Mouse (Mus musculus) kidney, embryonic 14.5 days (tissue): Measurements from ENCODE around the gene Arhgap11a. TPM values are rescaled to one million over a fixed set of nuclear protein-coding genes. Genes with fewer than 3 reads are reported as not detected.

Source experiments
- ATAC-seq: fragments of 200-750 bp; cut with Nextera tagmentation; 2 replicates; pipeline ENCODE4 v1.8.0; 2017; ENCODE audit warnings: moderate number of reproducible peaks, mild to moderate bottlenecking, moderate TSS enrichment, moderate library complexity; ENCODE audit not compliant: low FRiP score, low TSS enrichment
- H3K27ac ChIP-seq: fragments of 300-500 bp; sonication (generic); 2 replicates; pipeline ENCODE4 v1.5.1; 2014; ENCODE audit warnings: low read depth, mild to moderate bottlenecking, low read length, moderate library complexity, mixed read lengths
- H3K27me3 ChIP-seq: fragments of 300-500 bp; sonication (generic); 2 replicates; pipeline ENCODE4 v1.6.1; 2014; ENCODE audit warnings: mild to moderate bottlenecking, low read length; ENCODE audit not compliant: control insufficient read depth, insufficient read depth
- H3K36me3 ChIP-seq: fragments of 300-500 bp; sonication (generic); 2 replicates; pipeline ENCODE4 v1.6.1; 2014; ENCODE audit warnings: low read length, mixed read lengths; ENCODE audit not compliant: control insufficient read depth, insufficient read depth
- H3K4me1 ChIP-seq: fragments of 300-500 bp; sonication (generic); 2 replicates; pipeline ENCODE4 v1.6.1; 2014; ENCODE audit warnings: low read length, mixed read lengths; ENCODE audit not compliant: control insufficient read depth, insufficient read depth
- H3K4me2 ChIP-seq: fragments of 300-500 bp; sonication (generic); replicated peaks from 2 replicates; pipeline ENCODE4 v1.6.1; 2014; ENCODE audit warnings: low read depth, mild to moderate bottlenecking, low read length
- H3K4me3 ChIP-seq: fragments of 300-500 bp; sonication (generic); 2 replicates; pipeline ENCODE4 v1.5.1; 2014; ENCODE audit warnings: mild to moderate bottlenecking, low read length
- H3K9ac ChIP-seq: fragments of 300-500 bp; sonication (generic); 2 replicates; pipeline ENCODE4 v1.6.1; 2014; ENCODE audit warnings: low read depth, mild to moderate bottlenecking, low read length, moderate library complexity
- H3K9me3 ChIP-seq: fragments of 300-500 bp; sonication (generic); 2 replicates; pipeline ENCODE4 v1.6.1; 2016; ENCODE audit warnings: low read length; ENCODE audit not compliant: control insufficient read depth
- WGBS: fragments of 180-500 bp; shearing (Covaris S2); extraction: QIAGEN DNeasy Blood & Tissue Kit; methylation state at CpG from one replicate; pipeline ENCODE4 v1.1.7; 2014; 5-methylcytosine and 5-hydroxymethylcytosine counted together
- polyA plus RNA-seq: library from polyadenylated mRNA; unstranded; fragments of >200 nt; fragmentation: Nextera tagmentation; extraction: Ambion mirVana; gene quantifications from 2 replicates; pipeline ENCODE4 v1.2.1, GENCODE M21; 2014

Gene Arhgap11a
- 6.4 and 7.1 TPM in 2 replicates for polyA plus RNA-seq

DNA sequence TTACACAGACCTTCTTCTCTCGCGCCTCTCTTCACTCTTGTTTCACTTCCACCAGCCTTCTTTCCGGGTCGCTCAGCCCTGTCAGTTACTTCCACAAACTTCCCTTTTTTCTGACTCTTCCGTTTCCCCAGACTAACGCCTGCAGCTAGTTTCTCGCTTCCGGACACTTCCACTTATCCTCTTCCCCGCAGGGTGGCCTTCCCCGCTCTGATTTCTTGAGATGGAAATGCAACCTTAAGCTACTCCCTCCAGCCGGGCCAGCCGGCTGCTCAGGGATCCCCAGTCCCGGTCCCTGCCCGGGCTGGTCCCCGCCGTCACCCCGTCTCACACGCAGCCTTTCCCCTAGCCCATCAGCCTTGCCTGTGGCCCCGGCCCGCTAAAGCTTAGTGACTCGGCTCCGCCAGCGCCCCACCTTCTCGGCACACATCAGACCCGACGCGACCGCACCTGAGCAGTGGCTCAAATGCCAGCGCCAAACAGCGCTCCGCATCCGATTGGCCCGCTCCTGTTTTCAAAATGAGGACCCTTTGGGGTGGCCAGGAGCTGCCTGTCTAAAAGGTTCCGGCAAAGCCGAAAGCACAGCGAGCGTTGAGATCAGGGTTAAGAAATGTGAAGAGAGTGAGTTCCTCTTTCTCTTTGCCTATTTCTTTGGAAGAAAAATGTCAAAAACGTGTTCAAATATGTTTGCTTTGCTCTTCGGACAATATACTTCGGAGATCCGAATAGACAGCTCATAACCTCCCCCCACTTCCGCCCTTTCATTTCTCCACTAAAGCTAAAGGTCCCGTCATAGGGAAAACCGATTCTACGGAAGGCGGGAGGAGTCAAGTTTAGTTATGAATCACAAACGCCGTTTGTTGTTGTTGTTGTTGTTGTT is at the start of gene Arhgap11a:
Gene Arhgap11a (minus strand): TSS at position 417 of the 877 bp plus-strand sequence.
- no peaks in the 10 kb centered on the region for H3K27me3 ChIP-seq
- peak; percentile 96 for ATAC-seq
- no peaks in the 10 kb centered on the region for H3K9me3 ChIP-seq
- H3K9ac ChIP-seq = peak within 1 kb of the TSS; percentile 84
- peak within 1 kb of the TSS; percentile 85 for H3K4me3 ChIP-seq
- peak within 1 kb of the TSS; percentile 75 for H3K4me2 ChIP-seq
- peak within 1 kb of the TSS; percentile 89 for H3K27ac ChIP-seq
- H3K36me3 ChIP-seq = peaks cover 13% of the 10 kb centered on the region
- WGBS = under 1% methylated on average over 48 of the region's 48 CpGs
- H3K4me1 ChIP-seq = peaks cover 18% of the 10 kb centered on the region

DNA sequence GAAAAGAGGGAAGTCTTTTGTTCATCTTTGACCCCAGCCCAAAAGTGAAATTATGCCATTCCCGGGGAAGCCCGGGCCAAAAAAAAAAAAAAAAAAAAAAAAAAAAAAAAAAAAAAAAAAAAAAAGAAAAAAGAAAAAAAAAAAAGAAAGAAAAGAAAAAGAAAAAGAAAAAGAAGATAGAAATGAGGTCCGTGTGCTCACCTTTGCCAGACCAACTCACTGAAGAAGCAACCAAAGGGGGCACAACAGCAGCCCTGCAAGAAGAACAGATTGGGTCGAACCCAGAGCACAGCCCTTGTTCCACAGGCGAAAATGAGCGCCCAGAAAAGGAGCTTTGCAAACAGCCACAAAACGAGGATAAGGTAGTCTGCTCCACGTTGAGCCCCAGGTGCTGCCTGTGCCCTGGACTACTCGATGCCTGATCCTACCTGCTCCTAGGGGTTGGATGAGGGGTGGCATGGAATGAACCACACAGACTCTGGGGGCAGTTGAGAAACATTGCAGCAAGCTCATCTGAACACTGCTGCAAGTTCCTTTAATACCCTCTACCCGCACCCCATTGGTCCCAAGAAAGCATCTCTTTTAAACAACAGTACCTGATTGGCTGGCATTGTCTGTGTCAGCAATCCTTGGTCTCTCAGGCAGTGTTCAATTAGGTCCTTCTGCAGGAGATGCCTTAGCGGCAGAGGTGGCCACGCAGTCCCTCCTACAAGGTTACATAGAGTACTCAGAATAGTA is 45.1 kb upstream of the Arhgap11a start:
- no peaks in the 10 kb centered on the region for H3K4me1 ChIP-seq
- no peaks in the 10 kb centered on the region for H3K36me3 ChIP-seq
- H3K27ac ChIP-seq = no peak overlapping the region
- WGBS = 82% methylated on average over 10 of the region's 12 CpGs
- H3K27me3 ChIP-seq = no peaks in the 10 kb centered on the region
- no peak overlapping the region for H3K9ac ChIP-seq
- no peak overlapping the region for H3K4me3 ChIP-seq
- ATAC-seq = no peak
- H3K9me3 ChIP-seq = no peaks in the 10 kb centered on the region
- no peak overlapping the region for H3K4me2 ChIP-seq

DNA sequence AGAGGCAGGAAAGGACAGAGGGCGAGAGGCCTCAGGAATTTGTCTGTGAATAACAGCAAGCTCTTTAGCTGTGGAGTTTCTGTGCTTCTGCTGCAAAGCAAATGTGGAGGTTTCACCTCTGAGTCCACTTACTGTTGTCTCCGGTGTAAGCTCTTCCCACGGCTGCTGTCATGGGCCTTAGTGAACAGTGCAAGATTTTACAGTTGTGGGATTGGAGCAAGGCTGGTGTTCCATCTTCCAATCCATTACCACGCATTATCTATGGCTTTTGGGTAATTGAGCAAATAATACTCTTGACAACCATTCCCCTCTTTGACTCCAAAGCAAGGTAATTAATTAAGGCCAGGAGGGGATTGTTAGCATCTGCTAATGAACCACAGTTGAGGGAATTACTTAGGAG is 38.7 kb upstream of the Arhgap11a start:
- H3K4me1 ChIP-seq = no peaks in the 10 kb centered on the region
- H3K4me3 ChIP-seq = no peak overlapping the region
- H3K27ac ChIP-seq = no peak overlapping the region
- no peaks in the 10 kb centered on the region for H3K27me3 ChIP-seq
- H3K4me2 ChIP-seq = no peak overlapping the region
- no peak for ATAC-seq
- H3K36me3 ChIP-seq = no peaks in the 10 kb centered on the region
- WGBS = 76% methylated on average over 4 of the region's 4 CpGs
- H3K9me3 ChIP-seq = no peaks in the 10 kb centered on the region
- H3K9ac ChIP-seq = no peak overlapping the region

DNA sequence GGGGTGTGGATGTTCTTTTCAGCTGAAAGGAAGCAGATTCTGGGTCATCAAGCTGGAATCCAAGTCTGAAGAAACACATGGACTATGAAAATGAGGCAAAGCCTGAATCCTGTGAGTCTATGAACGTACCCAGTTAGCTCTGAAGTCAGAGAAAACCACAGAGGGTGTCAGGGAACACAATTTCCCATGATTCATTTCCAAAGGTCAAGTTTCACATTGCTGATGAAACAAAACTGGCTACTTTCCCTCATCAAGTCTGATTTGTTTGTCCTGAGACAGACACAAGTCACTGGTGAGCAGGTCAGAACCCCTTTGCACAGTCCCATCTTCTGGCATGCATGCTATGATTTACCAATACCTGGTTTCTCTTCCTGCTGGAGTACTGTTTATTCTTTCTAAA is 37.6 kb upstream of the Arhgap11a start:
- Histone ChIP-seq H3K4me3 (no peak overlapping the region), H3K9ac (no peak overlapping the region), H3K4me1 (no peaks in the 10 kb centered on the region), H3K36me3 (no peaks in the 10 kb centered on the region), H3K27ac (no peak overlapping the region), H3K4me2 (no peak overlapping the region), H3K9me3 (no peaks in the 10 kb centered on the region), H3K27me3 (no peaks in the 10 kb centered on the region)
- ATAC-seq = no peak
- WGBS = 48% methylated on average over 1 of the region's 1 CpGs

DNA sequence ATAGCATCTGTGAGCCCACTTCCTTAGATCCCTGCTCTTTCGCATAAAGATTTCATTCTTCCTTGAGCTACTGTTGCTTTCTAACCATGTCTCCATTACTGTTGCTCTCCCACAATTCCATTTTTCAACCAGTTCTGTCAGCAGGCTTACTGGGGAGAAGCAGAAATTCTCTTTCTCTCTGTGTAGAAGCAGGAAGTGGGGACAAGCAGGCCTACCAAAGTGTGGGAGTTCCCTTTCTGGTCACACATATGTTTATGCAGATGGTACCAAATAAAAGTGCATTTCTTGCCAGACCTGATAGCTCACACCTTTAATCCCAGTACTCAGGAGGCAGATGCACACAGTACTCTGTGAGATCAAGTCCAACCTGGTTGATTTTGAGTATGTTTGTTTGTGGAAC is 21.7 kb upstream of the Arhgap11a start:
- Histone ChIP-seq H3K36me3 (no peaks in the 10 kb centered on the region), H3K4me1 (no peaks in the 10 kb centered on the region), H3K4me2 (no peak overlapping the region), H3K9me3 (no peaks in the 10 kb centered on the region), H3K9ac (no peak overlapping the region), H3K4me3 (no peak overlapping the region), H3K27ac (no peak overlapping the region), H3K27me3 (no peaks in the 10 kb centered on the region)
- ATAC-seq = no peak
- WGBS = 86% methylated on average over 1 of the region's 1 CpGs

DNA sequence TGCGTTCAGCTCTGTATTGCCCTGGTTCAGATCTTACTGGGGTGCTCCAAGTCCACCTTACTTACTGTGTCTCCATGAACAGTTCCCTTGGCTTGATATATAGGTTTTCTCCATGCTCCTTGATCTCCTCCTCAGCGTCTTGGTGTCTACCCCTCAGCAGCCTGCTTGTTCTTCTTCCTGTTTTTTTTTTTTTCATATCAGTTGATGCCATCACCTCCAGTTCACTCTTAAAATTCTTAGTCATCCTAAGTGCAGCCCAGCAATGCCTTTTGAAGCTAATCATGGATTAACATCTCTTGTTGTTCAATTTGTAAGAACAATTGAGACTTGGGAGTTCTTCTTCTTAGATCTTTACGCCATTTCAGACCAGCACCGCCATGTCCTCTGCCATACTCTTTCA is 19.9 kb upstream of the Arhgap11a start:
- Histone ChIP-seq H3K4me1 (no peaks in the 10 kb centered on the region), H3K4me3 (no peak overlapping the region), H3K9ac (no peak overlapping the region), H3K4me2 (no peak overlapping the region), H3K9me3 (no peaks in the 10 kb centered on the region), H3K27ac (no peak overlapping the region), H3K27me3 (no peaks in the 10 kb centered on the region), H3K36me3 (no peaks in the 10 kb centered on the region)
- no peak for ATAC-seq
- 82% methylated on average over 4 of the region's 4 CpGs for WGBS

DNA sequence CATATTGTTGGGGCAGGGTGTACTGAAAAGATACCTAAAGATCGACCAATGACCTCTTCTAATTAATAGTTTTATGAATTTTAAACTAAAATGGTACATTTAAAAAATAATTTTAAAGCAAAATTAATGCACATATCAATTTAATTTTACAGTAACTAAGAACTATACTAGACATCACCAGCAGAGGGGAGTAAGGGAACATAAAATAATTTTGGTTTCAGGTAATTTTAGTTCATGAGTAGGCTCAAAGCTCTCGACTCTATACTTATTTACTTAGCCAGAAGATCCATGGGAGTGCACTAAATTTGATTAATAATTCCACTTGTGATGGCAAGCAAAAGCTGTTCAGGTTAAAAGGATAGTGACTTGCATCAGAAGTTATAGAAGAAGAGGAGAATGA is 17.7 kb upstream of the Arhgap11a start:
- Histone ChIP-seq H3K9ac (no peak overlapping the region), H3K27me3 (no peaks in the 10 kb centered on the region), H3K36me3 (no peaks in the 10 kb centered on the region), H3K27ac (no peak overlapping the region), H3K4me3 (no peak overlapping the region), H3K9me3 (no peaks in the 10 kb centered on the region), H3K4me2 (no peak overlapping the region), H3K4me1 (no peaks in the 10 kb centered on the region)
- 27% methylated on average over 2 of the region's 2 CpGs for WGBS
- ATAC-seq = no peak

DNA sequence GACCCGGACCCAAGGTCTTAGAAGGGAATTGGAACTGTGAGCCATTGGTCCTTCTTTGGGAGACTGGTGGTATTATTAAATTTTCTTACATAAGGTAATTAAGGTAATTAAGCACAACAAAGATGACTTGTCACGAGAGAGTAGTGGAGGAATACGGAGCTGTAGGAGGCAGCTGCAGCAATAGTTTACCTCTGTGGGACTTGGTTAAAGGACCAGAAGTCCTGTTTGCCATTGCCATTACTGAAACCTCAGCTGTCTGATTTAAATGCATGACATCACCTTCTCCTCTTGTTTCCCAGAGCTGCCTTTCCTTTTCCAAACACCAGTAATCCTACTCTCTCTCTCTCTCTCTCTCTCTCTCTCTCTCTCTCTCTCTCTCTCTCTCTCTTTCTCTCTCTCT is 680 bp upstream of the Arhgap11a start:
- H3K4me1 ChIP-seq = peaks cover 18% of the 10 kb centered on the region
- no peaks in the 10 kb centered on the region for H3K9me3 ChIP-seq
- H3K4me2 ChIP-seq = peak overlapping the region; percentile 75
- peak; percentile 36 for ATAC-seq
- peaks cover 8% of the 10 kb centered on the region; the same call in 1 of the 2 replicates for H3K36me3 ChIP-seq
- 1% methylated on average over 3 of the region's 3 CpGs for WGBS
- H3K27me3 ChIP-seq = no peaks in the 10 kb centered on the region
- H3K27ac ChIP-seq = no peak overlapping the region
- H3K9ac ChIP-seq = peak overlapping the region; percentile 84; the same call in 1 of the 2 replicates
- H3K4me3 ChIP-seq = peak overlapping the region; percentile 85
